Mouse (Mus musculus): ENCODE results near the gene Sort1.
"Not testable (repeated sequence)": the region's sequence is repeated elsewhere in the genome, so short reads cannot be mapped to it uniquely, and the experiment has no call there.

Gene Sort1

GRCm38 (mm10) chr3:108283781-108284601, at the start of gene Sort1:
TSS of gene Sort1 (plus strand) at chr3:108284082.
- ATAC-seq (ENCODE audit: low TSS enrichment) = peak; percentile 82

- not testable (repeated sequence) for ATAC-seq (ENCODE audit: low TSS enrichment)
These were observed 46.3 kb upstream of the Sort1 start for GRCm38 (mm10) chr3:108237474-108238102.

GRCm38 (mm10) chr3:108241243-108241839, 42.5 kb upstream of the Sort1 start:
- ATAC-seq (ENCODE audit: low TSS enrichment) = peak; percentile 81

- ATAC-seq (ENCODE audit: low TSS enrichment) = no peak
These were observed 37.0 kb upstream of the Sort1 start for GRCm38 (mm10) chr3:108246857-108247256.

GRCm38 (mm10) chr3:108256719-108257637, 26.9 kb upstream of the Sort1 start, which contains the start of gene Psma5:
TSS of gene Psma5 (plus strand) at chr3:108256926.
- peak; percentile 100 for ATAC-seq (ENCODE audit: low TSS enrichment)

GRCm38 (mm10) chr3:108257831-108258500, 25.9 kb upstream of the Sort1 start:
- ATAC-seq (ENCODE audit: low TSS enrichment) = no peak

GRCm38 (mm10) chr3:108259319-108259718, 24.6 kb upstream of the Sort1 start:
- no peak for ATAC-seq (ENCODE audit: low TSS enrichment)

- not testable (repeated sequence) for ATAC-seq (ENCODE audit: low TSS enrichment)
These were observed 4.4 kb upstream of the Sort1 start for GRCm38 (mm10) chr3:108279495-108279894.

GRCm38 (mm10) chr3:108282401-108283240, 1.3 kb upstream of the Sort1 start:
- ATAC-seq (ENCODE audit: low TSS enrichment) = no peak

- no peak for ATAC-seq (ENCODE audit: low TSS enrichment)
These were observed 681 bp upstream of the Sort1 start for GRCm38 (mm10) chr3:108283241-108283561.

- ATAC-seq (ENCODE audit: low TSS enrichment) = no peak
These were observed 1.3 kb downstream of the Sort1 start for GRCm38 (mm10) chr3:108285078-108285711.

GRCm38 (mm10) chr3:108286671-108287439, 3.0 kb downstream of the Sort1 start:
- no peak for ATAC-seq (ENCODE audit: low TSS enrichment)

GRCm38 (mm10) chr3:108287811-108288805, 4.2 kb downstream of the Sort1 start:
- peak; percentile 16; the same call in 1 of the 2 replicates for ATAC-seq (ENCODE audit: low TSS enrichment)

- ATAC-seq (ENCODE audit: low TSS enrichment) = no peak
These were observed 5.6 kb downstream of the Sort1 start for GRCm38 (mm10) chr3:108289311-108290130.

- ATAC-seq (ENCODE audit: low TSS enrichment) = no peak
These were observed 7.3 kb downstream of the Sort1 start for GRCm38 (mm10) chr3:108291036-108291799.

GRCm38 (mm10) chr3:108294398-108294797, 10.5 kb downstream of the Sort1 start:
- ATAC-seq (ENCODE audit: low TSS enrichment) = 0 out of 2 replicates have a peak, but pooled peaks have one; percentile 20

All from frontal cortex, adult (tissue).